Mouse (Mus musculus) urinary bladder, postnatal 10 days (tissue): ENCODE results near the gene Palld.

ENCODE experiments used
- DNase-seq: peaks from one replicate; pipeline ENCODE4 v3.0.0; 2022; ENCODE audit warnings: low spot score

The Palld gene

GRCm38 (mm10) chr8:61725306-61726017 lies 177.0 kb downstream of the Palld start:
- DNase-seq = no peak

GRCm38 (mm10) chr8:61722226-61722625 lies 180.3 kb downstream of the Palld start:
- DNase-seq = no peak

GRCm38 (mm10) chr8:61715351-61716125 lies 187.0 kb downstream of the Palld start:
- no peak for DNase-seq

- DNase-seq = no peak
These were observed 188.1 kb downstream of the Palld start for GRCm38 (mm10) chr8:61714293-61714831.

- no peak for DNase-seq
These were observed 189.1 kb downstream of the Palld start for GRCm38 (mm10) chr8:61713195-61713990.

- no peak for DNase-seq
These were observed 190.1 kb downstream of the Palld start for GRCm38 (mm10) chr8:61712426-61712825.

GRCm38 (mm10) chr8:61708586-61709305 lies 193.7 kb downstream of the Palld start:
- DNase-seq = no peak

- DNase-seq = no peak
These were observed 197.0 kb downstream of the Palld start for GRCm38 (mm10) chr8:61705491-61705890.

GRCm38 (mm10) chr8:61702122-61702521 lies 200.4 kb downstream of the Palld start:
- no peak for DNase-seq

- DNase-seq = no peak
These were observed 201.4 kb downstream of the Palld start for GRCm38 (mm10) chr8:61700932-61701681.

- DNase-seq = no peak
These were observed 202.2 kb downstream of the Palld start for GRCm38 (mm10) chr8:61700298-61700697.

- no peak for DNase-seq
These were observed 203.5 kb downstream of the Palld start for GRCm38 (mm10) chr8:61698959-61699358.

- no peak for DNase-seq
These were observed 204.6 kb downstream of the Palld start for GRCm38 (mm10) chr8:61697728-61698385.

GRCm38 (mm10) chr8:61696846-61697455 lies 205.5 kb downstream of the Palld start:
- no peak for DNase-seq

GRCm38 (mm10) chr8:61695416-61695815 lies 207.1 kb downstream of the Palld start:
- no peak for DNase-seq

- DNase-seq = no peak
These were observed 209.6 kb downstream of the Palld start for GRCm38 (mm10) chr8:61692866-61693265.

GRCm38 (mm10) chr8:61692129-61692528 lies 210.4 kb downstream of the Palld start:
- no peak for DNase-seq

- DNase-seq = no peak
These were observed 211.1 kb downstream of the Palld start for GRCm38 (mm10) chr8:61691391-61691790.

- DNase-seq = no peak
These were observed 215.4 kb downstream of the Palld start for GRCm38 (mm10) chr8:61687071-61687470.

GRCm38 (mm10) chr8:61686340-61686739 lies 216.2 kb downstream of the Palld start:
- DNase-seq = no peak
